Mouse (Mus musculus) naive thymus-derived CD4-positive, alpha-beta T cell, adult 5 months (primary cell): ENCODE data around the gene Fgf16. TPM values are rescaled to one million over a fixed set of nuclear protein-coding genes. Genes with fewer than 3 reads are reported as not detected.

Source experiments
- polyA plus RNA-seq: library from polyadenylated mRNA; unstranded; fragments of 100-300 nt; shearing (Covaris generic); gene quantifications from one replicate; pipeline ENCODE4 v1.2.1, GENCODE M21; 2017

Gene Fgf16
- not detected for polyA plus RNA-seq

GRCm38 (mm10) chrX:105764162-105765004 lies at the start of gene Fgf16:
TSS of gene Fgf16 (plus strand) at chrX:105764279.

Other genes starting within 250 kb of the Fgf16 start
- gene Atrx, start 165.1 kb downstream of the Fgf16 start, polyA plus RNA-seq, result 212 TPM
- 36.2 TPM for gene Magt1, start 247.6 kb downstream of the Fgf16 start, polyA plus RNA-seq